Mouse (Mus musculus): ENCODE measurements around the gene Dbn1.

DNA sequence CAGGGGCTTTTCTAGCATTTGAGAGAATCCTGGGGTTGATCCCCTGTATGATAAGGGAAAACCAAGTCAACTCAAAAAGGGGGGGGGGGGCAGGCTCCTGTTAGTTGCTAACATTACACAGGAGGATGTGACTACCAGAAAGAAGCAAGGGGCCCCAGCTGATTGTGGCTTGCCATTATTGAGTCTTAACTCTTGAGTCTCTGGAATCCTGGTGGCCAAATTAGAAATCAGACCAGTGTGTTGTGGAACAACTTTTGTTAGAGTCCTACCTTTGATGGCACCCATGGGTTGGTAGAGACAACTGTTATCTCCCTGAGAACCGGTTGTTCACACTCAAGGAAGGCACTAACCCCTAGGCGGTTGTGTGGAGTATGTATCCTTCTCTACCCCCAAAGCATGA, 24.9 kb downstream of the Dbn1 start:
- TF ChIP-seq ZMIZ1 (IDR thresholded peaks at IDR 0.05; ENCODE audit: low read depth, low read length) (no peak), RCOR1 (conservative IDR thresholded peaks at IDR 0.05; ENCODE audit: low read depth, low read length) (no peak), RAD21 (IDR thresholded peaks at IDR 0.05; ENCODE audit: low read depth, low read length) (no peak), CTCF (conservative IDR thresholded peaks at IDR 0.05 in 1 of 2, IDR thresholded peaks at IDR 0.05 in 1 of 2; ENCODE audit: low read depth in 2 of 2, low read length in 2 of 2) (no peak), ELF1 (IDR thresholded peaks at IDR 0.05; ENCODE audit: low read depth, low read length) (no peak), PAX5 (IDR thresholded peaks at IDR 0.05; ENCODE audit: low read length) (no peak), MEF2A (IDR thresholded peaks at IDR 0.05; ENCODE audit: borderline replicate concordance, low read depth, low read length) (no peak), ZC3H11A (IDR thresholded peaks at IDR 0.05; ENCODE audit: low read depth, low read length) (no peak)
